Mouse (Mus musculus): ENCODE data around the gene Wdr19. TPM values are rescaled to one million over a fixed set of nuclear protein-coding genes. Genes with fewer than 3 reads are reported as not detected.

Wdr19 gene
- total and polyA plus RNA-seq, 3 experiments, result 1.2 to 1.9 (median 1.4) TPM

DNA sequence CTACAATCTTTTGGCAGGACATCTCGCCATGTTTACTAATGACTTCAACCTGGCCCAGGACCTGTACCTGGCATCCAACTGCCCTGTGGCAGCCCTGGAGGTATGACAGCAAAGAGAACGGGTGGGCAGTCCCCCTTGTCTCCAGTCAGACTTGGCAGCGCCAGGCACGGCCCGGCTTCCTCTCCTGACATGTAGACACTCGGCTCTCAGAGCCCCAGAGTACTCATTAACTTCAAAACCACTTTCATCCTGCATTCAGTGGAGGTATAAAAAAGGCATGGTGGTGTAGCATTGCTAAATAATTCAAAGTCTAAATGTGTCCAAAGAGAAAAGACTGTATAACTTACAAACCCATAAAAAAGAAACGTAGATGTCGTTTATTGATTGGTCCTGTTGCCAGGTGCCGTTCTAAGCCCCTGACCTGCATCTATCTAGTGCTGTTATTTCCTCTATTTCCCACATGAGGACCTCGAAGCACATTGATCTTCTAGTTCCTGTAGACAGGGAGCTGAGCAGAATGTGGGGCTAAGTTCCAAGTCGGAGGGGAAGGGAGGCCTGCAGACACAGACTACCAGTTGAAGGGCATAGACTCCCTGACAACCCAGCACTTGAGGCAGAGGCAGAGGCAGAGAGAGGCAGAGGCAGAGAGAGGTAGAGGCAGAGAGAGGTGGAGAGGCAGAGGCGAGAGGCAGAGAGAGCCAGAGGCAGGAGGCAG, 31.9 kb downstream of the Wdr19 start:
- WGBS, result 81% methylated on average over 12 of the region's 12 CpGs
- H3K79me2 ChIP-seq (replicated peaks; ENCODE audit: control insufficient read depth, insufficient read depth, low read length), result no peaks in the 10 kb centered on the region
- TF ChIP-seq POLR2A (IDR thresholded peaks at IDR 0.05; ENCODE audit: insufficient read depth, low read depth, low read length) (no peak), CTCF (IDR thresholded peaks at IDR 0.05) (no peak), EP300 (IDR thresholded peaks at IDR 0.05; ENCODE audit: insufficient read depth, low read depth, low read length) (no peak)

DNA sequence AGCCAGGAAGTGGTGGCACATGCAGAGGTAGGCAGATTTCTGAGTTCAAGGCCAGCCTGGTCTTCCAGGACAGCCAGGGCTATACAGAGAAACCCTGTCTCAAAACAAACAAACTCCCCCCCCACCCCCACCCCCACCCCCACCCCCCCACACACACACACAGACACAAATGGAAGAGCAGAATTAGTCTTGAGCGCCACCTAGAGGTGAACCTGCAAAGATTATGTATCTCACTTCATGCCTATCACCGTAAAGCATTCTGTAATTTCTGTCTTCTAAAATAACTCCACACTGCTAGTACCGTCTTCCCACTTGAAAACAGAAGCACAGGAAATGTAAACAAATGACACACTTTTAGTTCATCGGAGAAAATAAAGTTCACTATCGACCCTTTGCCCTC, 43.2 kb downstream of the Wdr19 start:
- H3K27ac ChIP-seq, result no peak overlapping the region
- no peak overlapping the region for H3K4me3 ChIP-seq
- H3K9ac ChIP-seq (ENCODE audit: low read depth, low read length), result no peak overlapping the region
- no peaks in the 10 kb centered on the region for H3K79me2 ChIP-seq (replicated peaks; ENCODE audit: control insufficient read depth, insufficient read depth, low read length)
- no peaks in the 10 kb centered on the region for H3K36me3 ChIP-seq (ENCODE audit: control insufficient read depth, insufficient read depth, low read length)
- WGBS, result 51% methylated on average over 5 of the region's 5 CpGs
- no peaks in the 10 kb centered on the region for H3K27me3 ChIP-seq (ENCODE audit: control insufficient read depth, insufficient read depth, low read length)
- no peaks in the 10 kb centered on the region for H3K4me1 ChIP-seq (ENCODE audit: control insufficient read depth, insufficient read depth, low read length)
- no peak for DNase-seq
- TF ChIP-seq EP300 (IDR thresholded peaks at IDR 0.05; ENCODE audit: insufficient read depth, low read depth, low read length), result no peak
- TF ChIP-seq CTCF (IDR thresholded peaks at IDR 0.05), result peak; percentile 58
- intact Hi-C loops (cut with DNase I), result loop anchor here (1.0 to 2.0 kb wide), 2 partner anchors 167 to 240 kb away; no protein-coding TSS in a partner anchor

More for the DNA sequence above, 31.9 kb downstream of the Wdr19 start:
- Histone ChIP-seq H3K4me3 (no peak overlapping the region), H3K27ac (no peak overlapping the region), H3K27me3 (ENCODE audit: control insufficient read depth, insufficient read depth, low read length) (no peaks in the 10 kb centered on the region), H3K36me3 (ENCODE audit: control insufficient read depth, insufficient read depth, low read length) (no peaks in the 10 kb centered on the region), H3K4me1 (ENCODE audit: control insufficient read depth, insufficient read depth, low read length) (no peaks in the 10 kb centered on the region), H3K9ac (ENCODE audit: low read depth, low read length) (no peak overlapping the region)
- intact Hi-C loops (cut with DNase I), result no loop called here
- no peak for DNase-seq

DNA sequence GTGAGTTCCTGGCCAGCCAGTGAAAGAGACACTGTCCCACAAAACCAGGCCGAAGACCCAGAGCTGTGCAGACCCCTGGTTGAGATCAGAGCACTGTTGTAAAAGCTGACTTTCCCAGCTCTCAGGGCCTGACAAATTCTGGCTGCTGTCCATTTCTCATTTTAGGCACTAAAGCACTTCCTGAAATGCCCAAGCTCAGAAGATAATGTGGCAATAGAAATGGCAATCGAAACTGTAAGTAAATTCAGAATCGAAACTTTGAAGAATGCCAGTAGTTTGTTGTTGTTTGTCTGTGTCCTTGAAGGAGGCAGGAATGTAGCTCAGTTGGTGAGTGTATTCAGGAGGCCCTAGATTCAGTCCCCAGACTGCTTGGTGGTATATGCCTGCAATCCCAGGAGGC, 47.8 kb downstream of the Wdr19 start:
- no peak for DNase-seq

DNA sequence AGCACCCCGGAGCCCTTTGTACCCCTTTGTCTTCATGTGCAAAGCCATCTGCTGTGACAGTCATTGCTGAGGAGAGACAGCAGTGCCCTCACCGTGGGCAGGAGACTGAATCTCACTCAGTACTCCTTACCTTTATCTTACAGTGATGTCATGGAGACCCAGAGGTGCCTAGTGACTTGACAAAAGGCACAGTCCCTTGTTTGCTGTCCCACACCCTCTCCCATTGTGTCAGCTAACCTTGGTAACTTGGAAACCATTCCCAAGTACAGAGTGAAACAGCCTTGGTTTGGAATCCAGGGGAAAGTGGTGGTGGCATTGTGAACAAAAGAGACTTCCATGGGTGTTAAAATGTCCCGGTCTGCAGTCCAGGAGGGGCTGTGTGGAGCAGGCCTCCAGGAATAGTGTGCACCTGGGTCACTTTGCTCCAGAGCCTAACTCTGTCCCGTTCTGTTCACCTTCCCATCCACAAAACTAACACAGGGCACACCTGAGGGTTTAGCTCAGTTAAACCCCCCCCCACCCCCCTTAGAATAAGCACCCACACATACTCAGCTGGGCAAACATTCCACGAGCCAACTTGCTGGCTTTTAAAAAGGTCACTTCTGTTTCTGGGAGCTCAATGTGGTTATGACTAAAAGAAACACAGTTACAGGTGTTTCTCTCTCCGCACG, 50.8 kb downstream of the Wdr19 start:
- H3K27ac ChIP-seq, result no peak overlapping the region
- H3K36me3 ChIP-seq (ENCODE audit: control insufficient read depth, insufficient read depth, low read length), result no peaks in the 10 kb centered on the region
- no peak for TF ChIP-seq CTCF (IDR thresholded peaks at IDR 0.05)
- no peak for TF ChIP-seq POLR2A (IDR thresholded peaks at IDR 0.05; ENCODE audit: insufficient read depth, low read depth, low read length)
- TF ChIP-seq EP300 (IDR thresholded peaks at IDR 0.05; ENCODE audit: insufficient read depth, low read depth, low read length), result no peak
- intact Hi-C loops (cut with DNase I), result no loop called here
- H3K27me3 ChIP-seq (ENCODE audit: control insufficient read depth, insufficient read depth, low read length), result no peaks in the 10 kb centered on the region
- no peak overlapping the region for H3K9ac ChIP-seq (ENCODE audit: low read depth, low read length)
- H3K4me1 ChIP-seq (ENCODE audit: control insufficient read depth, insufficient read depth, low read length), result no peaks in the 10 kb centered on the region
- no peaks in the 10 kb centered on the region for H3K79me2 ChIP-seq (replicated peaks; ENCODE audit: control insufficient read depth, insufficient read depth, low read length)
- DNase-seq, result no peak
- H3K4me3 ChIP-seq, result no peak overlapping the region
- WGBS, result 76% methylated on average over 7 of the region's 7 CpGs

More for the DNA sequence above, 47.8 kb downstream of the Wdr19 start:
- H3K4me1 ChIP-seq (ENCODE audit: control insufficient read depth, insufficient read depth, low read length), result no peaks in the 10 kb centered on the region
- no peak for TF ChIP-seq CTCF (IDR thresholded peaks at IDR 0.05)
- TF ChIP-seq EP300 (IDR thresholded peaks at IDR 0.05; ENCODE audit: insufficient read depth, low read depth, low read length), result no peak
- TF ChIP-seq POLR2A (IDR thresholded peaks at IDR 0.05; ENCODE audit: insufficient read depth, low read depth, low read length), result no peak
- whole genome bisulfite sequencing, result 54% methylated on average over 3 of the region's 3 CpGs
- H3K36me3 ChIP-seq (ENCODE audit: control insufficient read depth, insufficient read depth, low read length), result no peaks in the 10 kb centered on the region
- no peak overlapping the region for H3K9ac ChIP-seq (ENCODE audit: low read depth, low read length)
- H3K4me3 ChIP-seq, result no peak overlapping the region
- H3K27ac ChIP-seq, result no peak overlapping the region
- no peaks in the 10 kb centered on the region for H3K79me2 ChIP-seq (replicated peaks; ENCODE audit: control insufficient read depth, insufficient read depth, low read length)
- intact Hi-C loops (cut with DNase I), result no loop called here
- no peaks in the 10 kb centered on the region for H3K27me3 ChIP-seq (ENCODE audit: control insufficient read depth, insufficient read depth, low read length)

DNA sequence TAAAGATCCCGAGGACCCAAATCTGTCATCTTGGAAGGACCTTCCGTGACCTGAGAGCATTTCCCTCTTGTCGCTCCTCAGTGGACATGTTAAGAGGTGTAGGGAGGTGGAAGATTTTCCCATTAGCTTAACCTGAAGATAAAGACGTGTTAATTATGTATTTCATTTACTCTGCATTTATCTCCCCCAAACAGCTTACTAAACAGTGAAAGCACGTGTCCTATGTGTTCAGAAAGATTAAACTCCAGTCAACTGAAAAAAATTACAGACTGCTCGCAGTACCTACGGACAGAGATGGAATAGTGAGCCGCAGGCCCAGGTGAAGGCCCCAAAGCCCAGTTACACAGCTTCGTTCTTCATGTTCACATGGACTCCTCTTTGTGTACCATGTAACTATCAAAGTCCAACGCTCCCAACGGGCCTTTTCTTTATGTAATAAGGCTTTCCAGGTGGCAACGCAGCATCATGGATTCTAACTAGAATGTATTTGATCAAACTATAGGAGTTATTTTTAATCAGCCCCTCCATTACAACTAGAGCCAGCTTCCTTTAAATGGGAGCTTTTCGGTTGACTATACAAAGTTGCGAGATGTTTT, 58.5 kb downstream of the Wdr19 start:
- TF ChIP-seq EP300 (IDR thresholded peaks at IDR 0.05; ENCODE audit: insufficient read depth, low read depth, low read length), result no peak
- no peak for TF ChIP-seq CTCF (IDR thresholded peaks at IDR 0.05)
- TF ChIP-seq POLR2A (IDR thresholded peaks at IDR 0.05; ENCODE audit: insufficient read depth, low read depth, low read length), result no peak
- H3K27ac ChIP-seq, result no peak overlapping the region
- DNase-seq, result no peak
- WGBS, result 90% methylated on average over 14 of the region's 14 CpGs
- intact Hi-C loops (cut with DNase I), result no loop called here
- no peaks in the 10 kb centered on the region for H3K79me2 ChIP-seq (replicated peaks; ENCODE audit: control insufficient read depth, insufficient read depth, low read length)
- no peak overlapping the region for H3K4me3 ChIP-seq
- no peaks in the 10 kb centered on the region for H3K27me3 ChIP-seq (ENCODE audit: control insufficient read depth, insufficient read depth, low read length)
- no peaks in the 10 kb centered on the region for H3K36me3 ChIP-seq (ENCODE audit: control insufficient read depth, insufficient read depth, low read length)
- no peak overlapping the region for H3K9ac ChIP-seq (ENCODE audit: low read depth, low read length)
- H3K4me1 ChIP-seq (ENCODE audit: control insufficient read depth, insufficient read depth, low read length), result no peaks in the 10 kb centered on the region

DNA sequence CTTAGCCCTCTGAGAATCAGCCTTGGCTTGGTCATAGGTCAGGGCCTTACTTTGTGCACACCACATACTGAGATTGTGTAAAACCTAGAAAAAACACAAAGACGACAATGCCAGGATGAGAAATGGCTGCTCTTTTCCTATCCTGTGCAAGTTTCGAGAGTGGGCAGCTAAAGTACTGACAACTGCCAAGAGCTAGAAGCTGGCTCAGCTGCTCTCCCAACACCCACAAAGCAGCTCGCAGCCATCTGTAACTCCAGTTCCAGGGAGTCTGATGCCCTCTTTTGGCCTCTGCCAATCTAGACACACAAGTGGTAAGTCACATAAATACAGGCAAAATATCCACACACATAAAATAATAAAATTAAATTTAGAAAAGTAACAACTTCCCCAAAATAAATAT, 74.5 kb downstream of the Wdr19 start:
- Histone ChIP-seq H3K27ac (no peak overlapping the region), H3K4me3 (no peak overlapping the region), H3K36me3 (ENCODE audit: control insufficient read depth, insufficient read depth, low read length) (no peaks in the 10 kb centered on the region; the same call in 1 of the 2 replicates), H3K27me3 (ENCODE audit: control insufficient read depth, insufficient read depth, low read length) (no peaks in the 10 kb centered on the region), H3K9ac (ENCODE audit: low read depth, low read length) (no peak overlapping the region), H3K79me2 (replicated peaks; ENCODE audit: control insufficient read depth, insufficient read depth, low read length) (no peaks in the 10 kb centered on the region), H3K4me1 (ENCODE audit: control insufficient read depth, insufficient read depth, low read length) (no peaks in the 10 kb centered on the region)
- DNase-seq, result no peak
- intact Hi-C loops (cut with DNase I), result no loop called here
- TF ChIP-seq EP300 (IDR thresholded peaks at IDR 0.05; ENCODE audit: insufficient read depth, low read depth, low read length) (no peak), CTCF (IDR thresholded peaks at IDR 0.05) (no peak)
- WGBS, result 62% methylated on average over 3 of the region's 3 CpGs

Data from heart, adult 2 months (tissue).